9 mouse cellular contexts compared by ENCODE assay signal in genomic region chr8:3718559-3718958, GRCm38 (mm10). TPM values are rescaled to one million over a fixed set of nuclear protein-coding genes. Genes with fewer than 3 reads are reported as not detected.
A peak's percentile ranks its signal among the peaks of the same experiment; 100 is the strongest.
DNase-seq lines count a peak whose midpoint lies in the region; ATAC-seq lines count a peak whose summit lies in the region.
"Had no signal": no experiment of that assay in that cellular context is flagged by ENCODE, and none has a peak within 500 bp of the region (broad histone marks: within the 10 kb centered on the region; RNA-seq: fewer than 3 reads in every experiment).

No protein-coding gene starts in this region.

- peak; percentile 51; the same call in 1 of the 2 replicates for ATAC-seq in forebrain, embryonic 13.5 days

- H3K4me2 ChIP-seq in forebrain, embryonic 13.5 days, result 0 out of 2 replicates have a peak overlapping the region, but pooled peaks have one; percentile 5
- H3K4me2 ChIP-seq: liver, embryonic 15.5 days had no signal

- no peak overlapping the region for H3K27ac ChIP-seq in forebrain, embryonic 13.5 days
- H3K27ac ChIP-seq: liver, embryonic 15.5 days had no signal

- no peak overlapping the region for H3K4me3 ChIP-seq in forebrain, embryonic 13.5 days
- H3K4me3 ChIP-seq: liver, embryonic 15.5 days had no signal

- intact Hi-C loops in heart, postnatal 14 days (cut with DNase I), result loop anchor here (5.0 kb wide), 2 partner anchors 239 to 869 kb away; no protein-coding TSS in a partner anchor

- DNase-seq in MEL-GATA-1-ER (ENCODE audit: extremely low read depth, low read depth), result peak; percentile 41
- DNase-seq in c-Kit-positive CD71-negative TER-119-negative erythroid progenitor cells, embryonic 14.5 days (ENCODE audit: low read depth), result peak; percentile 53
- peak; percentile 71 to 80 for DNase-seq in heart, postnatal 14 days
- peak; percentile 28 for DNase-seq in layer of hippocampus, adult 9-11 months
- peak; percentile 69 for DNase-seq in lung, postnatal 25 days (ENCODE audit: low spot score)
- peak; percentile 71 for DNase-seq in right cerebral cortex, postnatal 14 days
- peak; percentile 51 to 73 for DNase-seq in urinary bladder, postnatal 4 days (ENCODE audit: low spot score in 2 of 2)

- H3K9ac ChIP-seq in forebrain, embryonic 13.5 days, result no peak overlapping the region
- H3K9ac ChIP-seq: liver, embryonic 15.5 days had no signal

- H3K27me3 ChIP-seq in forebrain, embryonic 13.5 days, result no peaks in the 10 kb centered on the region
- H3K27me3 ChIP-seq: liver, embryonic 15.5 days had no signal

- WGBS in forebrain, embryonic 13.5 days, result 17% methylated on average over 14 of the region's 14 CpGs

- H3K9me3 ChIP-seq in forebrain, embryonic 13.5 days (replicated peaks), result no peaks in the 10 kb centered on the region
- H3K9me3 ChIP-seq: liver, embryonic 15.5 days had no signal

- no peaks in the 10 kb centered on the region for H3K4me1 ChIP-seq in forebrain, embryonic 13.5 days
- H3K4me1 ChIP-seq: liver, embryonic 15.5 days had no signal

- H3K36me3 ChIP-seq in forebrain, embryonic 13.5 days (ENCODE audit: poor library complexity, severe bottlenecking), result no peaks in the 10 kb centered on the region
- H3K36me3 ChIP-seq: liver, embryonic 15.5 days had no signal

RNA-seq across cellular contexts. Expression of gene Clec4g, which starts 1.9 kb away (rescaled TPM):
- not detected in 2 replicates for polyA plus RNA-seq in forebrain, embryonic 13.5 days (2015; fragmentation: Nextera tagmentation; extraction: Ambion mirVana)
- 1 to 10 TPM in 1 of 2 experiments, under 1 TPM in 1; 0.68 to 1.2 TPM for total RNA-seq in heart, postnatal 14 days (2021)

RNA-seq across cellular contexts. Expression of gene Fcer2a, which starts 24.6 kb away (rescaled TPM):
- 0.23 and 0.37 TPM in 2 replicates for polyA plus RNA-seq in forebrain, embryonic 13.5 days (2015; fragmentation: Nextera tagmentation; extraction: Ambion mirVana)
- under 1 TPM in 1 of 2 experiments, not detected in 1; 0.34 TPM for total RNA-seq in heart, postnatal 14 days (2021)

RNA-seq across cellular contexts. Expression of gene Cd209a, which starts 30.2 kb away (rescaled TPM):
- not detected in 2 replicates for polyA plus RNA-seq in forebrain, embryonic 13.5 days (2015; fragmentation: Nextera tagmentation; extraction: Ambion mirVana)
- under 1 TPM; 0.19 to 0.27 TPM for total RNA-seq in heart, postnatal 14 days (2021)

RNA-seq across cellular contexts. Expression of gene Trappc5, which starts 42.5 kb away (rescaled TPM):
- polyA plus RNA-seq in forebrain, embryonic 13.5 days (2015; fragmentation: Nextera tagmentation; extraction: Ambion mirVana), result 52.0 and 57.4 TPM in 2 replicates
- 10 to 100 TPM; 16.6 to 18.0 TPM for total RNA-seq in heart, postnatal 14 days (2021)

RNA-seq across cellular contexts. Expression of gene Fcor, which starts 46.4 kb away (rescaled TPM):
- polyA plus RNA-seq in forebrain, embryonic 13.5 days (2015; fragmentation: Nextera tagmentation; extraction: Ambion mirVana), result 6.5 and 9.0 TPM in 2 replicates
- total RNA-seq in heart, postnatal 14 days (2021), result 1 to 10 TPM in 1 of 2 experiments, under 1 TPM in 1; 0.90 to 1.5 TPM
